Mouse (Mus musculus): Measurements from ENCODE around the gene Vgf. TPM values are rescaled to one million over a fixed set of nuclear protein-coding genes. Genes with fewer than 3 reads are reported as not detected.

Gene Vgf
- total and polyA plus RNA-seq, 3 experiments: 0.38 TPM; not detected in 2

- H3K4me3 ChIP-seq (replicated peaks in 1 of 3; ENCODE audit: low read depth in 2 of 3, low read length in 2 of 3, poor library complexity in 1 of 3): peak overlapping the region in 2 of 3 experiments; percentile 49 to 72
- H3K9ac ChIP-seq (ENCODE audit: insufficient read depth, low read depth): peak overlapping the region; percentile 23; the same call in 1 of the 2 replicates
- peaks cover 19 to 34% of the 10 kb centered on the region in 2 experiments for H3K36me3 ChIP-seq (replicated peaks in 1 of 2; ENCODE audit: control insufficient read depth in 1 of 2, insufficient read depth in 1 of 2, low read length in 1 of 2)
- DNase-seq (ENCODE audit: extremely low read depth): peak; percentile 84
- dilution Hi-C loops (cut with MboI; ENCODE audit: extremely low pct_ligation_motif_present, extremely low pct_unique_long_range_greater_than_20kb, low sequenced_read_pairs): no loop called here
- H3K27me3 ChIP-seq (replicated peaks): peaks cover 40% of the 10 kb centered on the region
- no peaks in the 10 kb centered on the region for H3K79me2 ChIP-seq (replicated peaks; ENCODE audit: control insufficient read depth, extremely low read depth, insufficient read depth, poor library complexity, severe bottlenecking)
- in situ Hi-C loops (cut with MboI; ENCODE audit: low pct_ligation_motif_present, low pct_unique_long_range_greater_than_20kb, low sequenced_read_pairs): no loop called here
- H3K9me3 ChIP-seq (replicated peaks; ENCODE audit: low read length): peaks cover 16% of the 10 kb centered on the region
- peak overlapping the region; percentile 87 for H3K4me2 ChIP-seq (ENCODE audit: insufficient read depth, low read depth, poor library complexity, severe bottlenecking)
- H3K27ac ChIP-seq (ENCODE audit: insufficient read depth, low read depth): no peak overlapping the region
- TF ChIP-seq GABPA (IDR thresholded peaks at IDR 0.05; ENCODE audit: insufficient replicate concordance, low read depth, low read length) (no peak), POLR2A (IDR thresholded peaks at IDR 0.05; ENCODE audit: low read depth, low read length) (peak; percentile 40; the same call in 1 of the 2 replicates), ZNF384 (IDR thresholded peaks at IDR 0.05; ENCODE audit: low read depth, low read length) (no peak), CHD1 (IDR thresholded peaks at IDR 0.05; ENCODE audit: low read depth, low read length) (no peak), ZMIZ1 (IDR thresholded peaks at IDR 0.05; ENCODE audit: low read depth, low read length) (no peak), MAFK (IDR thresholded peaks at IDR 0.05; ENCODE audit: insufficient replicate concordance, low read length) (no peak), ZC3H11A (IDR thresholded peaks at IDR 0.05; ENCODE audit: low read depth, low read length) (no peak), HCFC1 (IDR thresholded peaks at IDR 0.05; ENCODE audit: low read depth, low read length) (no peak), E2F4 (IDR thresholded peaks at IDR 0.05; ENCODE audit: insufficient replicate concordance, low read depth, low read length) (no peak), MYC (IDR thresholded peaks at IDR 0.05; ENCODE audit: low read depth, low read length) (peak; percentile 54; the same call in 1 of the 2 replicates), SMC3 (IDR thresholded peaks at IDR 0.05; ENCODE audit: low read depth, low read length) (no peak), ETS1 (conservative IDR thresholded peaks at IDR 0.05; ENCODE audit: low read depth, low read length) (no peak), EP300 (IDR thresholded peaks at IDR 0.05; ENCODE audit: low read length) (no peak), CTCF (conservative IDR thresholded peaks at IDR 0.05 in 1 of 2, IDR thresholded peaks at IDR 0.05 in 1 of 2; ENCODE audit: low read depth in 2 of 2, low read length in 2 of 2) (no peak), PAX5 (IDR thresholded peaks at IDR 0.05; ENCODE audit: low read length) (no peak), ELF1 (IDR thresholded peaks at IDR 0.05; ENCODE audit: low read depth, low read length) (no peak), JUN (IDR thresholded peaks at IDR 0.05; ENCODE audit: insufficient read depth, low read depth, low read length) (no peak), TCF12 (IDR thresholded peaks at IDR 0.05; ENCODE audit: low read depth, low read length) (0 out of 2 replicates have a peak, but pooled peaks have one; percentile 35), RAD21 (IDR thresholded peaks at IDR 0.05; ENCODE audit: low read depth, low read length) (no peak), JUND (conservative IDR thresholded peaks at IDR 0.05; ENCODE audit: low read depth, low read length) (no peak), USF1 (IDR thresholded peaks at IDR 0.05; ENCODE audit: low read depth, low read length) (peak; percentile 53), NELFE (IDR thresholded peaks at IDR 0.05; ENCODE audit: low read depth, low read length) (no peak), IRF4 (IDR thresholded peaks at IDR 0.05; ENCODE audit: low read depth, low read length) (no peak), NRF1 (IDR thresholded peaks at IDR 0.05; ENCODE audit: low read depth, low read length) (peak; percentile 63), USF2 (conservative IDR thresholded peaks at IDR 0.05; ENCODE audit: low read depth, low read length) (no peak), SIN3A (IDR thresholded peaks at IDR 0.05; ENCODE audit: low read length) (no peak), TBP (conservative IDR thresholded peaks at IDR 0.05; ENCODE audit: low read depth, low read length) (no peak), CHD2 (IDR thresholded peaks at IDR 0.05; ENCODE audit: low read length) (no peak), MAX (IDR thresholded peaks at IDR 0.05; ENCODE audit: low read length) (peak; percentile 79; the same call in 1 of the 2 replicates), MXI1 (IDR thresholded peaks at IDR 0.05; ENCODE audit: low read depth, low read length) (peak; percentile 80; the same call in 1 of the 2 replicates), MEF2A (IDR thresholded peaks at IDR 0.05; ENCODE audit: borderline replicate concordance, low read depth, low read length) (no peak), UBTF (IDR thresholded peaks at IDR 0.05; ENCODE audit: low read depth, low read length) (no peak), POLR2AphosphoS2 (IDR thresholded peaks at IDR 0.05; ENCODE audit: low read depth, low read length) (no peak), ZKSCAN1 (IDR thresholded peaks at IDR 0.05; ENCODE audit: borderline replicate concordance, low read depth, low read length) (no peak), MAZ (IDR thresholded peaks at IDR 0.05; ENCODE audit: low read depth, low read length) (no peak), RCOR1 (conservative IDR thresholded peaks at IDR 0.05; ENCODE audit: low read depth, low read length) (no peak), KAT2A (IDR thresholded peaks at IDR 0.05; ENCODE audit: insufficient replicate concordance, low read length) (no peak), BHLHE40 (IDR thresholded peaks at IDR 0.05; ENCODE audit: low read depth, low read length) (peak; percentile 98)
- H3K4me1 ChIP-seq (ENCODE audit: control insufficient read depth in 1 of 2, insufficient read depth in 2 of 2): peaks cover 10 to 36% of the 10 kb centered on the region in 2 experiments
These were observed 6.5 kb downstream of the Vgf start for GRCm38 (mm10) chr5:137032641-137033074.

All from CH12.LX (cell line).